Mouse (Mus musculus): ENCODE measurements around the gene Commd8. TPM values are rescaled to one million over a fixed set of nuclear protein-coding genes. Genes with fewer than 3 reads are reported as not detected.
A peak's percentile ranks its signal among the peaks of the same experiment; 100 is the strongest.

The Commd8 gene
- polyA plus RNA-seq (2014; fragmentation: Nextera tagmentation; extraction: Ambion mirVana), result 110 and 126 TPM in 2 replicates

- Histone ChIP-seq H3K4me3 (ENCODE audit: low read depth, low read length) (peak within 1 kb of the TSS; percentile 70), H3K27me3 (replicated peaks; ENCODE audit: control insufficient read depth, insufficient read depth, low read length) (no peaks in the 10 kb centered on the region), H3K9me3 (ENCODE audit: control insufficient read depth, low read length) (no peaks in the 10 kb centered on the region), H3K27ac (ENCODE audit: low read depth) (peak within 1 kb of the TSS; percentile 66), H3K36me3 (ENCODE audit: control insufficient read depth, insufficient read depth, low read length) (peaks cover 15% of the 10 kb centered on the region; the same call in 1 of the 2 replicates), H3K4me1 (replicated peaks; ENCODE audit: control insufficient read depth, insufficient read depth, low read length) (peaks cover 17% of the 10 kb centered on the region), H3K4me2 (ENCODE audit: low read length) (peak within 1 kb of the TSS; percentile 66), H3K9ac (ENCODE audit: low read length) (peak within 1 kb of the TSS; percentile 77)
- DNase-seq (ENCODE audit: low spot score) (peak; percentile 98), ATAC-seq (replicated peaks; ENCODE audit: low FRiP score, low TSS enrichment, low read depth) (peak; percentile 92)
- WGBS, result under 1% methylated on average over 38 of the region's 38 CpGs
Observed at GRCm38 (mm10) chr5:72167594-72168284, at the start of gene Commd8. TSS of gene Commd8 (minus strand) at chr5:72168189.

GRCm38 (mm10) chr5:72211741-72212140 is 43.8 kb upstream of the Commd8 start:
- H3K4me3 ChIP-seq (ENCODE audit: low read depth, low read length), result no peak overlapping the region
- no peak overlapping the region; the same call in 1 of the 2 replicates for H3K4me2 ChIP-seq (ENCODE audit: low read length)
- DNase-seq (ENCODE audit: low spot score) (no peak), ATAC-seq (replicated peaks; ENCODE audit: low FRiP score, low TSS enrichment, low read depth) (no peak)
- H3K9ac ChIP-seq (ENCODE audit: low read length), result no peak overlapping the region
- no peaks in the 10 kb centered on the region for H3K27me3 ChIP-seq (replicated peaks; ENCODE audit: control insufficient read depth, insufficient read depth, low read length)
- no peaks in the 10 kb centered on the region for H3K4me1 ChIP-seq (replicated peaks; ENCODE audit: control insufficient read depth, insufficient read depth, low read length)
- H3K36me3 ChIP-seq (ENCODE audit: control insufficient read depth, insufficient read depth, low read length), result no peaks in the 10 kb centered on the region
- H3K27ac ChIP-seq (ENCODE audit: low read depth), result no peak overlapping the region
- 72% methylated on average over 18 of the region's 18 CpGs for whole genome bisulfite sequencing
- no peaks in the 10 kb centered on the region for H3K9me3 ChIP-seq (ENCODE audit: control insufficient read depth, low read length)

- 81% methylated on average over 5 of the region's 5 CpGs for WGBS
Observed at GRCm38 (mm10) chr5:72210812-72211139, 42.8 kb upstream of the Commd8 start.

GRCm38 (mm10) chr5:72210123-72210811 is 42.3 kb upstream of the Commd8 start:
- ATAC-seq (replicated peaks; ENCODE audit: low FRiP score, low TSS enrichment, low read depth) (no peak), DNase-seq (ENCODE audit: low spot score) (no peak)
- Histone ChIP-seq H3K4me3 (ENCODE audit: low read depth, low read length) (no peak overlapping the region), H3K9me3 (ENCODE audit: control insufficient read depth, low read length) (no peaks in the 10 kb centered on the region), H3K27me3 (replicated peaks; ENCODE audit: control insufficient read depth, insufficient read depth, low read length) (no peaks in the 10 kb centered on the region), H3K9ac (ENCODE audit: low read length) (no peak overlapping the region), H3K27ac (ENCODE audit: low read depth) (no peak overlapping the region), H3K4me2 (ENCODE audit: low read length) (no peak overlapping the region), H3K4me1 (replicated peaks; ENCODE audit: control insufficient read depth, insufficient read depth, low read length) (no peaks in the 10 kb centered on the region), H3K36me3 (ENCODE audit: control insufficient read depth, insufficient read depth, low read length) (no peaks in the 10 kb centered on the region)
- 72% methylated on average over 13 of the region's 13 CpGs for WGBS

More at GRCm38 (mm10) chr5:72210812-72211139, 42.8 kb upstream of the Commd8 start:
- ATAC-seq (replicated peaks; ENCODE audit: low FRiP score, low TSS enrichment, low read depth) (no peak), DNase-seq (ENCODE audit: low spot score) (no peak)
- Histone ChIP-seq H3K9me3 (ENCODE audit: control insufficient read depth, low read length) (no peaks in the 10 kb centered on the region), H3K4me3 (ENCODE audit: low read depth, low read length) (no peak overlapping the region), H3K9ac (ENCODE audit: low read length) (no peak overlapping the region), H3K27me3 (replicated peaks; ENCODE audit: control insufficient read depth, insufficient read depth, low read length) (no peaks in the 10 kb centered on the region), H3K27ac (ENCODE audit: low read depth) (no peak overlapping the region), H3K36me3 (ENCODE audit: control insufficient read depth, insufficient read depth, low read length) (no peaks in the 10 kb centered on the region), H3K4me1 (replicated peaks; ENCODE audit: control insufficient read depth, insufficient read depth, low read length) (no peaks in the 10 kb centered on the region), H3K4me2 (ENCODE audit: low read length) (no peak overlapping the region)

GRCm38 (mm10) chr5:72208515-72208914 is 40.5 kb upstream of the Commd8 start:
- ATAC-seq (replicated peaks; ENCODE audit: low FRiP score, low TSS enrichment, low read depth), result no peak
- no peak overlapping the region for H3K27ac ChIP-seq (ENCODE audit: low read depth)
- H3K27me3 ChIP-seq (replicated peaks; ENCODE audit: control insufficient read depth, insufficient read depth, low read length), result no peaks in the 10 kb centered on the region
- no peak overlapping the region for H3K4me2 ChIP-seq (ENCODE audit: low read length)
- H3K36me3 ChIP-seq (ENCODE audit: control insufficient read depth, insufficient read depth, low read length), result no peaks in the 10 kb centered on the region
- no peak for DNase-seq (ENCODE audit: low spot score)
- H3K9me3 ChIP-seq (ENCODE audit: control insufficient read depth, low read length), result no peaks in the 10 kb centered on the region
- WGBS, result 77% methylated on average over 1 of the region's 1 CpGs
- no peaks in the 10 kb centered on the region for H3K4me1 ChIP-seq (replicated peaks; ENCODE audit: control insufficient read depth, insufficient read depth, low read length)
- H3K9ac ChIP-seq (ENCODE audit: low read length), result no peak overlapping the region
- no peak overlapping the region for H3K4me3 ChIP-seq (ENCODE audit: low read depth, low read length)

GRCm38 (mm10) chr5:72205271-72205670 is 37.3 kb upstream of the Commd8 start:
- ATAC-seq (replicated peaks; ENCODE audit: low FRiP score, low TSS enrichment, low read depth) (no peak), DNase-seq (ENCODE audit: low spot score) (no peak)
- Histone ChIP-seq H3K4me3 (ENCODE audit: low read depth, low read length) (no peak overlapping the region), H3K4me2 (ENCODE audit: low read length) (no peak overlapping the region), H3K9ac (ENCODE audit: low read length) (no peak overlapping the region), H3K27ac (ENCODE audit: low read depth) (no peak overlapping the region), H3K9me3 (ENCODE audit: control insufficient read depth, low read length) (no peaks in the 10 kb centered on the region), H3K36me3 (ENCODE audit: control insufficient read depth, insufficient read depth, low read length) (no peaks in the 10 kb centered on the region), H3K27me3 (replicated peaks; ENCODE audit: control insufficient read depth, insufficient read depth, low read length) (no peaks in the 10 kb centered on the region), H3K4me1 (replicated peaks; ENCODE audit: control insufficient read depth, insufficient read depth, low read length) (no peaks in the 10 kb centered on the region)
- 88% methylated on average over 5 of the region's 5 CpGs for WGBS

- ATAC-seq (replicated peaks; ENCODE audit: low FRiP score, low TSS enrichment, low read depth) (no peak), DNase-seq (ENCODE audit: low spot score) (no peak)
- Histone ChIP-seq H3K36me3 (ENCODE audit: control insufficient read depth, insufficient read depth, low read length) (no peaks in the 10 kb centered on the region), H3K4me2 (ENCODE audit: low read length) (peak overlapping the region; percentile 78; the same call in 1 of the 2 replicates), H3K27me3 (replicated peaks; ENCODE audit: control insufficient read depth, insufficient read depth, low read length) (no peaks in the 10 kb centered on the region), H3K9ac (ENCODE audit: low read length) (no peak overlapping the region), H3K9me3 (ENCODE audit: control insufficient read depth, low read length) (no peaks in the 10 kb centered on the region), H3K27ac (ENCODE audit: low read depth) (no peak overlapping the region), H3K4me1 (replicated peaks; ENCODE audit: control insufficient read depth, insufficient read depth, low read length) (no peaks in the 10 kb centered on the region), H3K4me3 (ENCODE audit: low read depth, low read length) (no peak overlapping the region)
- WGBS, result 76% methylated on average over 2 of the region's 2 CpGs
Observed at GRCm38 (mm10) chr5:72204507-72204906, 36.5 kb upstream of the Commd8 start.

- Histone ChIP-seq H3K4me2 (ENCODE audit: low read length) (peak overlapping the region; percentile 78), H3K9me3 (ENCODE audit: control insufficient read depth, low read length) (no peaks in the 10 kb centered on the region), H3K36me3 (ENCODE audit: control insufficient read depth, insufficient read depth, low read length) (no peaks in the 10 kb centered on the region), H3K27me3 (replicated peaks; ENCODE audit: control insufficient read depth, insufficient read depth, low read length) (no peaks in the 10 kb centered on the region), H3K9ac (ENCODE audit: low read length) (peak overlapping the region; percentile 33), H3K27ac (ENCODE audit: low read depth) (no peak overlapping the region), H3K4me3 (ENCODE audit: low read depth, low read length) (peak overlapping the region; percentile 47), H3K4me1 (replicated peaks; ENCODE audit: control insufficient read depth, insufficient read depth, low read length) (no peaks in the 10 kb centered on the region)
- ATAC-seq (replicated peaks; ENCODE audit: low FRiP score, low TSS enrichment, low read depth) (no peak), DNase-seq (ENCODE audit: low spot score) (no peak)
- 8% methylated on average over 10 of the region's 10 CpGs for WGBS
Observed at GRCm38 (mm10) chr5:72203734-72204073, 35.7 kb upstream of the Commd8 start.

Data from intestine, embryonic 14.5 days (tissue).